Mouse (Mus musculus): ENCODE data around the gene Ssbp4. TPM values are rescaled to one million over a fixed set of nuclear protein-coding genes. Genes with fewer than 3 reads are reported as not detected.

Ssbp4 gene
- polyA plus RNA-seq, 1 experiment from 2014 or later, result 147 TPM

DNA sequence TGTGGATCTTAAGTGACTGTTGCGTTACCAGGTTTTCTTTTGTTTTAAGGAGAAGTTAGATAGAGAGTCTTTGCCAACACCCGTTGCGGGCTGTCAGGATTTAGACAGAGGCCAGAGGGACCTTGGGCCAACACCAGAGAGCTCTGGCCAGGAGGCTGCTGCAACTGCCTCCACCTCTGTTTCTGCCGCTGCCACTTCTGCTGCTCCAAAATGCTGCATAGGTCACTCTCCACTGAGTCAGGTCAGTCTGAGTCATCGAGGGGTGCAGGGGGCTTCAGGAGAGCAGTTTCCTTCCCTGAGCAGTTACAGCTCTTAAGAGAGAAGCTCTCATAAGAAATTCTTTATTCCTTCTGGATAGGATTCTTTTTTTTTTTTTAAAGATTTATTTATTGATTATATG, 18.4 kb upstream of the Ssbp4 start:
- 89% methylated on average over 5 of the region's 5 CpGs for WGBS
- no peak for ATAC-seq

GRCm38 (mm10) chr8:70625104-70625503, 16.4 kb upstream of the Ssbp4 start:
- no peak overlapping the region for H3K4me3 ChIP-seq (ENCODE audit: low read depth, low read length)
- H3K9ac ChIP-seq (ENCODE audit: low read length), result no peak overlapping the region
- H3K27ac ChIP-seq (ENCODE audit: low read depth, low read length), result no peak overlapping the region
- no peaks in the 10 kb centered on the region; the same call in 1 of the 2 replicates for H3K4me1 ChIP-seq (ENCODE audit: control insufficient read depth, insufficient read depth, low read length)
- no peaks in the 10 kb centered on the region for H3K27me3 ChIP-seq (replicated peaks; ENCODE audit: control insufficient read depth, insufficient read depth, low read length)
- no peak overlapping the region for H3K4me2 ChIP-seq (ENCODE audit: low read length)
- WGBS, result 13% methylated on average over 5 of the region's 5 CpGs
- DNase-seq (ENCODE audit: low spot score) (peak; percentile 54), ATAC-seq (no peak)
- H3K36me3 ChIP-seq (ENCODE audit: control insufficient read depth, insufficient read depth, low read length), result no peaks in the 10 kb centered on the region
- no peaks in the 10 kb centered on the region for H3K9me3 ChIP-seq (replicated peaks; ENCODE audit: control insufficient read depth, low read length)

More for the DNA sequence above, 18.4 kb upstream of the Ssbp4 start:
- Histone ChIP-seq H3K27ac (ENCODE audit: low read depth, low read length) (no peak overlapping the region), H3K9me3 (replicated peaks; ENCODE audit: control insufficient read depth, low read length) (no peaks in the 10 kb centered on the region), H3K4me3 (ENCODE audit: low read depth, low read length) (no peak overlapping the region), H3K36me3 (ENCODE audit: control insufficient read depth, insufficient read depth, low read length) (no peaks in the 10 kb centered on the region), H3K9ac (ENCODE audit: low read length) (no peak overlapping the region), H3K27me3 (replicated peaks; ENCODE audit: control insufficient read depth, insufficient read depth, low read length) (peaks cover 8% of the 10 kb centered on the region; the same call in 1 of the 2 replicates), H3K4me2 (ENCODE audit: low read length) (no peak overlapping the region), H3K4me1 (ENCODE audit: control insufficient read depth, insufficient read depth, low read length) (peaks cover 3% of the 10 kb centered on the region; the same call in 1 of the 2 replicates)
- no peak for DNase-seq (ENCODE audit: low spot score)

DNA sequence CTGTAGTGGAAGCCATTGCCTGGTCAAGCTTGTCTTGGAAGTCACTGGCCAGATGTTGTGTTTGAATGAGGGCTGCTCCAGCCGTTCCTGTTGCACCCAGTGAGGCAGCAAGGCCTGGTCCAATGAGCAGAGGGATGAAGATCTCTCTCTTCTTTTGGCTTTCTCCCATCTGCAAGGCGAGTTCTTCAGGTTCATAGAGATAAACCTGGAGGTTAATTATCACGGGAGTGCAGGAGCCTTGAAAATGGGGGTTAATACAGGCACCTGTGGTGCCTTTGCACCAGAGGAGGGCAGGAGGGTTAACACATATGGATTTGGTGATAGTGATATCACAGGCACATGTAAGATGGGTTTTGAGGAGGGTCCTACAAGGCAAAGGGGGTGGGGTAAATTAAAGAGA, 13.5 kb upstream of the Ssbp4 start:
- Histone ChIP-seq H3K36me3 (ENCODE audit: control insufficient read depth, insufficient read depth, low read length) (no peaks in the 10 kb centered on the region), H3K4me2 (ENCODE audit: low read length) (no peak overlapping the region), H3K4me3 (ENCODE audit: low read depth, low read length) (no peak overlapping the region), H3K27ac (ENCODE audit: low read depth, low read length) (no peak overlapping the region), H3K27me3 (replicated peaks; ENCODE audit: control insufficient read depth, insufficient read depth, low read length) (no peaks in the 10 kb centered on the region), H3K4me1 (ENCODE audit: control insufficient read depth, insufficient read depth, low read length) (no peaks in the 10 kb centered on the region), H3K9me3 (replicated peaks; ENCODE audit: control insufficient read depth, low read length) (no peaks in the 10 kb centered on the region), H3K9ac (ENCODE audit: low read length) (no peak overlapping the region)
- WGBS, result 54% methylated on average over 3 of the region's 3 CpGs
- ATAC-seq (no peak), DNase-seq (ENCODE audit: low spot score) (no peak)

DNA sequence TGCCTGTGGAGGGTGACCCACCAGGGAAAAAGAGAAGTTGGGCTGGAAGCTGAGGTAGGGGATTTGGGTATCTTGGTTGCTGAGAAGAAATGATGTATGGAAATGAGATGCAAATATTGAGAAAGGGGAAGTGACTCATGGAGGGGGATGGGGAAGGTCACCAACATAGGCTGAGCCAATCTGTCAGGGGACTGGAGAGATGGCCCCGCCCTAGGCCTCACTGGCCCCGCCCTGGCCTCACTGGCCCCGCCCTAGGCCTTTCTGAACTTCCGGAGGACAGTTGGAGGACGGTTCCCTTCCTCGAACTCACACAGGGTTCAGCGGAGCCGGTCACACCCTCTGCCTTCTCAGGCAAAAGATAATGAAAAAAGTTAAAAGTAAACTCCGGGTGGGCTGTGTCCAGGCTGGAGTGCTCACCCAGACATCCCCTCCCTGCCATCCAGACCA, 10.2 kb upstream of the Ssbp4 start:
- no peak overlapping the region for H3K4me3 ChIP-seq (ENCODE audit: low read depth, low read length)
- ATAC-seq, result peak; percentile 34; the same call in 1 of the 2 replicates
- no peak overlapping the region for H3K9ac ChIP-seq (ENCODE audit: low read length)
- H3K27me3 ChIP-seq (replicated peaks; ENCODE audit: control insufficient read depth, insufficient read depth, low read length), result no peaks in the 10 kb centered on the region
- H3K36me3 ChIP-seq (ENCODE audit: control insufficient read depth, insufficient read depth, low read length), result no peaks in the 10 kb centered on the region
- no peak for DNase-seq (ENCODE audit: low spot score)
- no peak overlapping the region for H3K4me2 ChIP-seq (ENCODE audit: low read length)
- no peak overlapping the region for H3K27ac ChIP-seq (ENCODE audit: low read depth, low read length)
- no peaks in the 10 kb centered on the region for H3K9me3 ChIP-seq (replicated peaks; ENCODE audit: control insufficient read depth, low read length)
- H3K4me1 ChIP-seq (ENCODE audit: control insufficient read depth, insufficient read depth, low read length), result no peaks in the 10 kb centered on the region
- WGBS, result 37% methylated on average over 9 of the region's 9 CpGs

GRCm38 (mm10) chr8:70617985-70618384, 9.3 kb upstream of the Ssbp4 start:
- Histone ChIP-seq H3K4me2 (ENCODE audit: low read length) (no peak overlapping the region), H3K4me3 (ENCODE audit: low read depth, low read length) (no peak overlapping the region), H3K36me3 (ENCODE audit: control insufficient read depth, insufficient read depth, low read length) (no peaks in the 10 kb centered on the region), H3K4me1 (ENCODE audit: control insufficient read depth, insufficient read depth, low read length) (no peaks in the 10 kb centered on the region), H3K9me3 (replicated peaks; ENCODE audit: control insufficient read depth, low read length) (no peaks in the 10 kb centered on the region), H3K27ac (ENCODE audit: low read depth, low read length) (no peak overlapping the region), H3K27me3 (replicated peaks; ENCODE audit: control insufficient read depth, insufficient read depth, low read length) (no peaks in the 10 kb centered on the region), H3K9ac (ENCODE audit: low read length) (no peak overlapping the region)
- no peak for ATAC-seq
- no peak for DNase-seq (ENCODE audit: low spot score)
- 89% methylated on average over 11 of the region's 11 CpGs for WGBS

- no peaks in the 10 kb centered on the region for H3K27me3 ChIP-seq (replicated peaks; ENCODE audit: control insufficient read depth, insufficient read depth, low read length)
- WGBS, result 58% methylated on average over 11 of the region's 11 CpGs
- no peak overlapping the region for H3K4me3 ChIP-seq (ENCODE audit: low read depth, low read length)
- ATAC-seq (no peak), DNase-seq (ENCODE audit: low spot score) (no peak)
- no peaks in the 10 kb centered on the region for H3K9me3 ChIP-seq (replicated peaks; ENCODE audit: control insufficient read depth, low read length)
- H3K4me2 ChIP-seq (ENCODE audit: low read length), result no peak overlapping the region
- H3K4me1 ChIP-seq (ENCODE audit: control insufficient read depth, insufficient read depth, low read length), result no peaks in the 10 kb centered on the region
- no peaks in the 10 kb centered on the region for H3K36me3 ChIP-seq (ENCODE audit: control insufficient read depth, insufficient read depth, low read length)
- no peak overlapping the region for H3K27ac ChIP-seq (ENCODE audit: low read depth, low read length)
- H3K9ac ChIP-seq (ENCODE audit: low read length), result no peak overlapping the region
These were observed 8.0 kb upstream of the Ssbp4 start for GRCm38 (mm10) chr8:70616645-70617044.

GRCm38 (mm10) chr8:70615894-70616293, 7.2 kb upstream of the Ssbp4 start, which contains the start of gene Lrrc25:
Gene Lrrc25 (plus strand): TSS chr8:70616155.
- ATAC-seq (no peak), DNase-seq (ENCODE audit: low spot score) (no peak)
- no peak within 1 kb of the TSS for H3K4me2 ChIP-seq (ENCODE audit: low read length)
- no peaks in the 10 kb centered on the region for H3K9me3 ChIP-seq (replicated peaks; ENCODE audit: control insufficient read depth, low read length)
- WGBS, result 75% methylated on average over 3 of the region's 3 CpGs
- H3K36me3 ChIP-seq (ENCODE audit: control insufficient read depth, insufficient read depth, low read length), result no peaks in the 10 kb centered on the region
- no peak within 1 kb of the TSS for H3K4me3 ChIP-seq (ENCODE audit: low read depth, low read length)
- peaks cover 4% of the 10 kb centered on the region; the same call in 1 of the 2 replicates for H3K27me3 ChIP-seq (replicated peaks; ENCODE audit: control insufficient read depth, insufficient read depth, low read length)
- H3K27ac ChIP-seq (ENCODE audit: low read depth, low read length), result no peak within 1 kb of the TSS
- H3K4me1 ChIP-seq (ENCODE audit: control insufficient read depth, insufficient read depth, low read length), result peaks cover 5% of the 10 kb centered on the region; the same call in 1 of the 2 replicates
- no peak within 1 kb of the TSS for H3K9ac ChIP-seq (ENCODE audit: low read length)

- DNase-seq (ENCODE audit: low spot score) (no peak), ATAC-seq (no peak)
- 90% methylated on average over 8 of the region's 8 CpGs for WGBS
These were observed 6.6 kb upstream of the Ssbp4 start for GRCm38 (mm10) chr8:70615281-70615680.

DNA sequence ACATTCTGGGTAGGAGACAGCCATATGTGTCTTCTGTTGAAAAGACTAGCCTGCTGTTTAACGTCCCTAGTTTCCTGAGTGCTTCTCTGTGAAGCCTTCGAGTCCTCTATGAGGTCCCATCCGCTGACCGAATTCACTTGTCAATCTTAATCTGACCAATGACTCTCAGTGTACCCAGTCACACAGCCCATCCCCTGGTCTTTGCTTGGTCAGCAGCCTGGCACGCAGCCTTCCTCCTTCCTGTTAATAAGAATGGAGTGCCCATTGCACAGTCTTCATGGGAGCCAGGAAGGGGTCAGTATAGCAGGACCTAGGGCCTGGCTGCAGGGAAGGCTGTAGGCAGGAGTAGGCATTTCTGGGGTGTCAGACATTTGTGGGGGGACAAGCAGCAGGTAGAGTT, 5.8 kb upstream of the Ssbp4 start:
- no peak overlapping the region for H3K4me3 ChIP-seq (ENCODE audit: low read depth, low read length)
- H3K4me2 ChIP-seq (ENCODE audit: low read length), result no peak overlapping the region
- peaks cover 4% of the 10 kb centered on the region; the same call in 1 of the 2 replicates for H3K27me3 ChIP-seq (replicated peaks; ENCODE audit: control insufficient read depth, insufficient read depth, low read length)
- DNase-seq (ENCODE audit: low spot score), result no peak
- 74% methylated on average over 5 of the region's 5 CpGs for WGBS
- no peak overlapping the region for H3K27ac ChIP-seq (ENCODE audit: low read depth, low read length)
- H3K9ac ChIP-seq (ENCODE audit: low read length), result no peak overlapping the region
- ATAC-seq, result no peak
- H3K36me3 ChIP-seq (ENCODE audit: control insufficient read depth, insufficient read depth, low read length), result no peaks in the 10 kb centered on the region
- no peaks in the 10 kb centered on the region for H3K9me3 ChIP-seq (replicated peaks; ENCODE audit: control insufficient read depth, low read length)
- H3K4me1 ChIP-seq (ENCODE audit: control insufficient read depth, insufficient read depth, low read length), result peaks cover 15% of the 10 kb centered on the region

More at GRCm38 (mm10) chr8:70615281-70615680, 6.6 kb upstream of the Ssbp4 start:
- peaks cover 8% of the 10 kb centered on the region for H3K4me1 ChIP-seq (ENCODE audit: control insufficient read depth, insufficient read depth, low read length)
- no peaks in the 10 kb centered on the region for H3K36me3 ChIP-seq (ENCODE audit: control insufficient read depth, insufficient read depth, low read length)
- H3K9ac ChIP-seq (ENCODE audit: low read length), result no peak overlapping the region
- no peak overlapping the region for H3K4me2 ChIP-seq (ENCODE audit: low read length)
- no peaks in the 10 kb centered on the region for H3K9me3 ChIP-seq (replicated peaks; ENCODE audit: control insufficient read depth, low read length)
- peaks cover 4% of the 10 kb centered on the region; the same call in 1 of the 2 replicates for H3K27me3 ChIP-seq (replicated peaks; ENCODE audit: control insufficient read depth, insufficient read depth, low read length)
- no peak overlapping the region for H3K27ac ChIP-seq (ENCODE audit: low read depth, low read length)
- H3K4me3 ChIP-seq (ENCODE audit: low read depth, low read length), result no peak overlapping the region

Measured in forebrain, embryonic 14.5 days (tissue).